Mouse (Mus musculus) thymus, adult 2 months (tissue): ENCODE data around the gene Trp53tg5. TPM values are rescaled to one million over a fixed set of nuclear protein-coding genes. Genes with fewer than 3 reads are reported as not detected.
A peak's percentile ranks its signal among the peaks of the same experiment; 100 is the strongest.

Source experiments
- DNase-seq: peaks from one replicate; pipeline ENCODE4 v3.0.0; 2021
- H3K27ac ChIP-seq: fragments of 200-500 bp; 2 replicates; pipeline ENCODE4 v1.5.1; 2012; ENCODE audit warnings: low read length, control low read depth; ENCODE audit not compliant: control insufficient read depth, insufficient read depth
- H3K27me3 ChIP-seq: fragments of 200-500 bp; 2 replicates; pipeline ENCODE4 v1.6.1; 2012; ENCODE audit warnings: mild to moderate bottlenecking, low read length, moderate library complexity, mixed read lengths; ENCODE audit not compliant: control insufficient read depth, insufficient read depth
- H3K36me3 ChIP-seq: fragments of 200-500 bp; 2 replicates; pipeline ENCODE4 v1.6.1; 2012; ENCODE audit warnings: mild to moderate bottlenecking, low read length, moderate library complexity; ENCODE audit not compliant: control insufficient read depth, insufficient read depth
- H3K4me1 ChIP-seq: fragments of 200-500 bp; replicated peaks from 2 replicates; pipeline ENCODE4 v1.6.1; 2012; ENCODE audit warnings: low read length; ENCODE audit not compliant: control insufficient read depth, insufficient read depth
- H3K4me3 ChIP-seq: fragments of 200-500 bp; 2 replicates; pipeline ENCODE4 v1.5.1; 2012; ENCODE audit warnings: mild to moderate bottlenecking, low read length, control low read depth, moderate library complexity; ENCODE audit not compliant: control insufficient read depth, insufficient read depth
- CTCF ChIP-seq: fragments of 200-500 bp; IDR thresholded peaks from 2 replicates; pipeline ENCODE4 v1.5.1; 2012; ENCODE audit warnings: mild to moderate bottlenecking, control low read depth, low read length, moderate library complexity, borderline replicate concordance; ENCODE audit not compliant: control insufficient read depth, poor library complexity, insufficient read depth; ENCODE audit errors: extremely low read depth
- POLR2A ChIP-seq: fragments of 200-500 bp; IDR thresholded peaks from 2 replicates; pipeline ENCODE4 v1.6.1; 2012; ENCODE audit warnings: mild to moderate bottlenecking, low read length, control low read depth, moderate library complexity; ENCODE audit not compliant: control insufficient read depth, poor library complexity, insufficient read depth; ENCODE audit errors: extremely low read depth
- WGBS: fragments of 180-500 bp; shearing (Covaris S2); methylation state at CpG from one replicate; pipeline ENCODE4 v1.1.7; 2018; 5-methylcytosine and 5-hydroxymethylcytosine counted together
- polyA plus RNA-seq: library from polyadenylated mRNA; depleted of rRNA; stranded (reverse); fragments of >200 nt; gene quantifications from 2 replicates; pipeline ENCODE4 v1.2.3, GENCODE M21; 2012

Trp53tg5 gene
- polyA plus RNA-seq, 1 experiment = not detected

GRCm38 (mm10) chr2:164497691-164498268 lies 24.3 kb upstream of the Trp53tg5 start:
- peaks cover 24% of the 10 kb centered on the region for H3K36me3 ChIP-seq
- H3K27me3 ChIP-seq = no peaks in the 10 kb centered on the region
- peak overlapping the region; percentile 95 for H3K4me3 ChIP-seq
- TF ChIP-seq CTCF (no peak), POLR2A (no peak)
- 8% methylated on average over 21 of the region's 21 CpGs for WGBS
- H3K27ac ChIP-seq = no peak overlapping the region
- DNase-seq = no peak
- H3K4me1 ChIP-seq = peaks cover 6% of the 10 kb centered on the region

DNA sequence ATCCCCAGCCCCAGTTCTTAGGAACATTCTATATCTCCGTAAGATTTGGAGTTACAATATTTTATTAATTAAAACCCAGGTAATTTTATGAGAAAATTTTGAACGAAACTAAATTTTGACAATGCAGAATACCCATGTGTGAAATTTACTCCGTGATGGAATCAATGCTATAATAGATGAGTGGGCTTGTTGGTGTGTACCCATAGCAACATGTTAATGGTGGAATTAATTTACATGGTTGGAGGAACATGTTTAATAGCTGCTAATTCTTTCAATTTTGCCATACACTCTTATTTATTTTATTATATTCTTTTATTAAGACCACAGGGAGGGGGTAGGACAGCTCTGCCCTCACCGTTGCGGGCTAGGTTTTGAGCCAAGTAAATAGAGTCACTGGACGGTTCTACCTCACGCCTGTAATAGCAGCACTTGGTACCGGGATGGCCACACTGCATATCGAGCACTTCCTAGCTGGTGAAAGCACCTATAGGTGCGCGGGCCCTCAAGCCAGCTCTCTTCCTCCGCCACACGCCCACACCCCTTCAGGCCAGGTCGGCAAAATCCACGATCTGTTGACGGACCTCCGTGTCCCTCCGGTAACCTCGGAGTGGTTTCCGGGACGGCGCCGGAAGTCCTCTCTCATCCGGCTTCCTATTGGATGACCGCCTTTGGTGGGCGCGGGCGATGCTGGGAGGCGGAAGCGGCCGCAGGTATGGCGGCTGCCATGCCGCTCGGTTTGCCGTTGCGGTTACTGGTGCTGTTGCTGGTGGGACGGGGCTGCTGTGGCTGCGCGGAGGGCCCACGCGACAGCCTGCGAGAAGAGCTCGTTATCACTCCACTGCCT lies 23.5 kb upstream of the Trp53tg5 start, which contains the start of gene Pigt:
Gene Pigt, plus strand, starts transcription at position 674 of the 844 bp plus-strand sequence.
- no peaks in the 10 kb centered on the region for H3K27me3 ChIP-seq
- peak; percentile 85 for DNase-seq
- WGBS = 4% methylated on average over 43 of the region's 43 CpGs
- no peak within 1 kb of the TSS for H3K27ac ChIP-seq
- H3K4me1 ChIP-seq = peaks cover 6% of the 10 kb centered on the region
- peaks cover 18% of the 10 kb centered on the region; the same call in 1 of the 2 replicates for H3K36me3 ChIP-seq
- TF ChIP-seq CTCF = peak; percentile 33; the same call in 1 of the 2 replicates
- TF ChIP-seq POLR2A = peak; percentile 93
- peak within 1 kb of the TSS; percentile 95 for H3K4me3 ChIP-seq

GRCm38 (mm10) chr2:164496331-164496730 lies 22.8 kb upstream of the Trp53tg5 start:
- no peak for DNase-seq
- TF ChIP-seq POLR2A (no peak), CTCF (no peak)
- peaks cover 14% of the 10 kb centered on the region; the same call in 1 of the 2 replicates for H3K36me3 ChIP-seq
- WGBS = 2% methylated on average over 1 of the region's 1 CpGs
- H3K4me3 ChIP-seq = no peak overlapping the region
- no peak overlapping the region for H3K27ac ChIP-seq
- no peaks in the 10 kb centered on the region for H3K27me3 ChIP-seq
- peaks cover 6% of the 10 kb centered on the region for H3K4me1 ChIP-seq

- no peak overlapping the region for H3K4me3 ChIP-seq
- no peaks in the 10 kb centered on the region for H3K36me3 ChIP-seq
- H3K27ac ChIP-seq = no peak overlapping the region
- H3K27me3 ChIP-seq = no peaks in the 10 kb centered on the region
- TF ChIP-seq CTCF (no peak), POLR2A (no peak)
- H3K4me1 ChIP-seq = peaks cover 6% of the 10 kb centered on the region
- no peak for DNase-seq
- 80% methylated on average over 2 of the region's 2 CpGs for WGBS
Observed at GRCm38 (mm10) chr2:164494126-164494525, 20.6 kb upstream of the Trp53tg5 start.

DNA sequence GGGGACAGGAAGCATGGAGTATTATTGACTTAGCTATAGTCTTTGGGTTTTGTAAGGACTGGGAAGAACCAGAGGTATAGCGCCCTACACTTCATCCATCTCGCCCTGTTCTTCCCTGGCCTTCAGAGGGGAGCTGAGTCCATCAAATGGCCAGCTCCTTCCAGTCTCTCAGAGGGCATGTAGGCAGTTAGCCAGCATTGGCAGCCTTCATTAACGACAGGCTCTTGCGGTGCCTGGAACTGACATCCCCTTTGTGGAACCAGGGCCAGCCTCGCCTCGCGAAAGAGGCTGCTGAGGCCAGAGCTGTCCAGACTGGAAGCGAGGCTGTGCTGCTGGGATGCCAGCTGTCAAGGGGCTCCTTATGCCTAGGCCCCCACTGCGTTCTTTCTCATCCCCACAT lies 14.3 kb upstream of the Trp53tg5 start:
- DNase-seq = no peak
- H3K4me3 ChIP-seq = no peak overlapping the region
- 89% methylated on average over 9 of the region's 9 CpGs for WGBS
- H3K27ac ChIP-seq = no peak overlapping the region
- H3K36me3 ChIP-seq = no peaks in the 10 kb centered on the region
- TF ChIP-seq POLR2A (no peak), CTCF (no peak)
- H3K4me1 ChIP-seq = peaks cover 5% of the 10 kb centered on the region
- H3K27me3 ChIP-seq = peaks cover 14% of the 10 kb centered on the region; the same call in 1 of the 2 replicates

DNA sequence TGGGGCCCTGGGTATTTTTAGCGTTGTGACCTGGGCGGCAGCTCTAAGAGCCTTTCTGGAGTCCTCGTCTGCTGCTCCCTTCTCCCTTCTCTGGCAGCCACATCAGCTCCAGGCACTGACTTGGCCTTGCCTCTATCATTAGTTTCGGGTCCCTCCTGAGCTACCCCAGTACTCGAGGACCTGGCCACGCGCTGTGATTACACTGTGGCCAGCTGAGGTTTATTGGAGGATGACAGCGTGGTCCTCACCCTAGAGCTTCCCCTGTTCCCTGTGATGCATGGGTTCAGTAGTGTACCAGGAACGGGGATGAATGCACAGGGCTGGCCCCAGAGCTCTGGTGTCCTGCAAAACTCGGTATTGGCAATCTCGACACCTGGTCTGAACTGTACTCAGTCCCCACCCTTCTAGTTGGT lies 13.6 kb upstream of the Trp53tg5 start:
- peak overlapping the region; percentile 46; the same call in 1 of the 2 replicates for H3K4me3 ChIP-seq
- peaks cover 5% of the 10 kb centered on the region for H3K4me1 ChIP-seq
- WGBS = 24% methylated on average over 11 of the region's 11 CpGs
- peaks cover 14% of the 10 kb centered on the region; the same call in 1 of the 2 replicates for H3K27me3 ChIP-seq
- H3K36me3 ChIP-seq = no peaks in the 10 kb centered on the region
- no peak for DNase-seq
- H3K27ac ChIP-seq = no peak overlapping the region
- TF ChIP-seq POLR2A = no peak
- no peak for TF ChIP-seq CTCF
